Mouse (Mus musculus): ENCODE results near the gene Med19. TPM values are rescaled to one million over a fixed set of nuclear protein-coding genes. Genes with fewer than 3 reads are reported as not detected.

Gene Med19
- polyA plus RNA-seq, 1 experiment from 2014 or later = 31.6 TPM

DNA sequence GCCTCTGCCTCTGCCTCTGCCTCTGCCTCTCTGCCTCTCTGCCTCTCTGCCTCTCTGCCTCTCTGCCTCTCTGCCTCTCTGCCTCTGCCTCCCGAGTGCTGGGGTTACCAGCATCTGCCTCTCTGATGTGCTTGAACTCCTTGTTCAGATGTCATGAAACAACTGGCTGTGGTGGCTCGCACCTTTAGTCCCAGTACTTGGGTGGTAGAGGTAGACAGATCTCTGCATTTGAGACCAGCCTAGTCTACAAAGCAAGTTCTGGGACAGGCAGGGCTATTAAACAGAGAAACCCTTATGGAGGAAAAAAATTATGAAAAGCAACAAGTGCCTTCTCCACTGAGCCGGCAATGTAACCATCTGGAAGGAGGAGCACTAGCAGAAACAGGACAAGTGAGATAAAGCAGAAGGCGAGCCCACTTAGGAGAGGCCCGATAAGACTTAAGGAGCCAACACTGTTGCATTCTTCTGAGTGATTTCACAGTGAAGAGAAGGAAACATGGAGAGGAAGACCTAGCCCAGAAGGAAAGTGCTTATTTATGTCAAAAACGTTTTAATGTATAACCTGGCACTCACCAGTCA, 4.5 kb downstream of the Med19 start:
- Histone ChIP-seq H3K27ac (ENCODE audit: low read length) (no peak overlapping the region), H3K4me1 (ENCODE audit: control insufficient read depth, insufficient read depth, low read length) (peaks cover 10% of the 10 kb centered on the region), H3K4me2 (ENCODE audit: low read depth, low read length) (no peak overlapping the region), H3K4me3 (ENCODE audit: low read length) (no peak overlapping the region), H3K9ac (ENCODE audit: low read depth, low read length) (no peak overlapping the region), H3K27me3 (replicated peaks; ENCODE audit: control insufficient read depth, insufficient read depth, low read length) (no peaks in the 10 kb centered on the region), H3K9me3 (ENCODE audit: control insufficient read depth, low read length) (no peaks in the 10 kb centered on the region; the same call in 1 of the 2 replicates), H3K36me3 (ENCODE audit: control insufficient read depth, insufficient read depth, low read length) (no peaks in the 10 kb centered on the region)
- ATAC-seq = no peak
- 55% methylated on average over 6 of the region's 6 CpGs for WGBS

DNA sequence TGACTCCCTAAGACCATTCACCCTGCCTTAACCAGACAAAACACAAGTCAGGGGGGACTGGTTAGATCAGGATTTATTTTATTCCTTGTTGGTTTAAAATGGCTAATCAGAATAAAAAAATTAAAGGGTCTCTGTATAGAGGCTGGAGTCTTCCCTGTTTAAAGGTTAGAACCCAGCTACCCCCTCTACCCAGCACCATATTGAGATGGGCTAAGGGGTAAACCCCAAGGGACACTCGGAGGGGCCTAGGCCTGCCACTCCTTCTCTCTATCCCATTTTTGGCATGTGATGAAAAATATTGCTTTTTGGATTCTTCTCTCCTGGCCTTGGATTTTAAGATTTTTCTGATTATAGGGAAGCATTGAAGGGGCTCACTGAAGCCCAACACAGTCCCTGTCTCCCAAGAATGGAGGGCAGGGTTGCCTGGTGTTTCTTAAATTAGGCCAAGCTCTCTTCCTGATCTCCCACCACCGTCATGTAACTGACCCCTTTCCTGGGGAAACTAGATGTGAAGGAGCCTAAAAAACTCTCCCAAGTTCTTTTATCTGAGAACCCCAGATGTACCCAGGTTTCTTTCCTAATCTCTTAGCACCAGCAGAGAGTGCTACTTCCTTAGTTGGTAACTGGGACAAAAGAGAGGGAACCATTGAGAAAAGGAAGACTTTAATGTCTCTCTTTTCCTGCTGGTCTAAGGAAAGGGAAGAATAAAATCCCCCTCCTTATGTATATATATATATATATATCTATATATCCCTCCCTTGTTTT, 10.1 kb downstream of the Med19 start:
- Histone ChIP-seq H3K4me1 (ENCODE audit: control insufficient read depth, insufficient read depth, low read length) (no peaks in the 10 kb centered on the region), H3K9ac (ENCODE audit: low read depth, low read length) (no peak overlapping the region), H3K36me3 (ENCODE audit: control insufficient read depth, insufficient read depth, low read length) (peaks cover 21% of the 10 kb centered on the region), H3K4me2 (ENCODE audit: low read depth, low read length) (no peak overlapping the region), H3K27me3 (replicated peaks; ENCODE audit: control insufficient read depth, insufficient read depth, low read length) (no peaks in the 10 kb centered on the region), H3K9me3 (ENCODE audit: control insufficient read depth, low read length) (no peaks in the 10 kb centered on the region; the same call in 1 of the 2 replicates), H3K27ac (ENCODE audit: low read length) (no peak overlapping the region), H3K4me3 (ENCODE audit: low read length) (no peak overlapping the region)
- ATAC-seq = no peak
- WGBS = 69% methylated on average over 2 of the region's 2 CpGs

- Histone ChIP-seq H3K27me3 (replicated peaks; ENCODE audit: control insufficient read depth, insufficient read depth, low read length) (no peaks in the 10 kb centered on the region), H3K27ac (ENCODE audit: low read length) (no peak overlapping the region), H3K9me3 (ENCODE audit: control insufficient read depth, low read length) (no peaks in the 10 kb centered on the region), H3K9ac (ENCODE audit: low read depth, low read length) (no peak overlapping the region), H3K4me1 (ENCODE audit: control insufficient read depth, insufficient read depth, low read length) (no peaks in the 10 kb centered on the region), H3K4me2 (ENCODE audit: low read depth, low read length) (no peak overlapping the region), H3K4me3 (ENCODE audit: low read length) (no peak overlapping the region), H3K36me3 (ENCODE audit: control insufficient read depth, insufficient read depth, low read length) (peaks cover 28% of the 10 kb centered on the region)
- ATAC-seq = no peak
- WGBS = 88% methylated on average over 12 of the region's 12 CpGs
Measured at GRCm38 (mm10) chr2:84690050-84690449, 11.8 kb downstream of the Med19 start.

DNA sequence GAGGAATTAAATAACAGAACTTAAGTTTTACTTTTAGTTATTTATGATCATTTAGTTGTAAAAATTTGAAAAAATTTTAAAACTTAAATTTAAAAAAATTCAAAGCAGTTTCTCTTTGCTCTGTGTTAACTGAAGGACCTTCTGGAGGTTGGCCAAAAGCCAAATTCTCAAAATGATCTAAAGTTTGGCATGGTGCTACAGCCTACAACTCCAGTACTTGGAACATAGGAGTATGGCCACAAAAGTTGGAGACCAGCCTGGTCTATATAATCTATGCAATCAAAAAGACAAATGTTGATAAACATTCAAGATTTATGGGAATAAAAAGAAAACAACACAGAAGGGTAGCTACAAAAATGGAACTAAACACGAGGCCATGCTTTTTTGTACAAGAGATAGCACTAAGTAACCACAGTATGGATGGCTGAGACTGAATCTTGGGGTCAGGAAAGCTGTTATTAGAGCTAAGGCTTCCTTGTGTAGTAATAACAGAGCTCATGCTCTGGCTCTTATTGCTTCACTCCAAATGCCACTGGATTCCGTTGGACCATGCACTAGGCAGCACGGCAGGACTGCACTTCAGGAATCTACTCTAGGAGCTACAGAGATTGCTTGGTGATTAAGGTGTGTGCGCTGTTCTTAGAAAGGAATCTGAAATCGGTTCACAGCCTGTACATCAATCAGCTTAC, 16.9 kb downstream of the Med19 start:
- no peaks in the 10 kb centered on the region for H3K4me1 ChIP-seq (ENCODE audit: control insufficient read depth, insufficient read depth, low read length)
- no peak for ATAC-seq
- H3K9me3 ChIP-seq (ENCODE audit: control insufficient read depth, low read length) = no peaks in the 10 kb centered on the region
- peaks cover 13% of the 10 kb centered on the region for H3K36me3 ChIP-seq (ENCODE audit: control insufficient read depth, insufficient read depth, low read length)
- no peak overlapping the region for H3K27ac ChIP-seq (ENCODE audit: low read length)
- H3K4me2 ChIP-seq (ENCODE audit: low read depth, low read length) = no peak overlapping the region
- H3K27me3 ChIP-seq (replicated peaks; ENCODE audit: control insufficient read depth, insufficient read depth, low read length) = no peaks in the 10 kb centered on the region
- H3K9ac ChIP-seq (ENCODE audit: low read depth, low read length) = no peak overlapping the region
- 75% methylated on average over 5 of the region's 5 CpGs for WGBS
- no peak overlapping the region for H3K4me3 ChIP-seq (ENCODE audit: low read length)

GRCm38 (mm10) chr2:84703497-84703896, 25.3 kb downstream of the Med19 start:
- 95% methylated on average over 1 of the region's 1 CpGs for WGBS
- no peak for ATAC-seq
- no peaks in the 10 kb centered on the region; the same call in 1 of the 2 replicates for H3K36me3 ChIP-seq (ENCODE audit: control insufficient read depth, insufficient read depth, low read length)

GRCm38 (mm10) chr2:84704329-84704728, 26.1 kb downstream of the Med19 start:
- H3K4me2 ChIP-seq (ENCODE audit: low read depth, low read length) = no peak overlapping the region
- no peaks in the 10 kb centered on the region for H3K9me3 ChIP-seq (ENCODE audit: control insufficient read depth, low read length)
- WGBS = 74% methylated on average over 5 of the region's 5 CpGs
- no peaks in the 10 kb centered on the region for H3K36me3 ChIP-seq (ENCODE audit: control insufficient read depth, insufficient read depth, low read length)
- H3K9ac ChIP-seq (ENCODE audit: low read depth, low read length) = no peak overlapping the region
- no peak overlapping the region for H3K4me3 ChIP-seq (ENCODE audit: low read length)
- H3K4me1 ChIP-seq (ENCODE audit: control insufficient read depth, insufficient read depth, low read length) = no peaks in the 10 kb centered on the region
- peak; percentile 63 for ATAC-seq
- H3K27ac ChIP-seq (ENCODE audit: low read length) = no peak overlapping the region
- no peaks in the 10 kb centered on the region for H3K27me3 ChIP-seq (replicated peaks; ENCODE audit: control insufficient read depth, insufficient read depth, low read length)

More at GRCm38 (mm10) chr2:84703497-84703896, 25.3 kb downstream of the Med19 start:
- H3K27me3 ChIP-seq (replicated peaks; ENCODE audit: control insufficient read depth, insufficient read depth, low read length) = no peaks in the 10 kb centered on the region
- H3K4me1 ChIP-seq (ENCODE audit: control insufficient read depth, insufficient read depth, low read length) = no peaks in the 10 kb centered on the region
- H3K4me2 ChIP-seq (ENCODE audit: low read depth, low read length) = no peak overlapping the region
- H3K27ac ChIP-seq (ENCODE audit: low read length) = no peak overlapping the region
- H3K9ac ChIP-seq (ENCODE audit: low read depth, low read length) = no peak overlapping the region
- no peak overlapping the region for H3K4me3 ChIP-seq (ENCODE audit: low read length)
- no peaks in the 10 kb centered on the region for H3K9me3 ChIP-seq (ENCODE audit: control insufficient read depth, low read length)

- no peak overlapping the region for H3K4me2 ChIP-seq (ENCODE audit: low read depth, low read length)
- H3K9me3 ChIP-seq (ENCODE audit: control insufficient read depth, low read length) = no peaks in the 10 kb centered on the region
- no peaks in the 10 kb centered on the region for H3K27me3 ChIP-seq (replicated peaks; ENCODE audit: control insufficient read depth, insufficient read depth, low read length)
- H3K27ac ChIP-seq (ENCODE audit: low read length) = no peak overlapping the region
- no peaks in the 10 kb centered on the region for H3K36me3 ChIP-seq (ENCODE audit: control insufficient read depth, insufficient read depth, low read length)
- ATAC-seq = peak; percentile 54
- no peaks in the 10 kb centered on the region for H3K4me1 ChIP-seq (ENCODE audit: control insufficient read depth, insufficient read depth, low read length)
- no peak overlapping the region for H3K4me3 ChIP-seq (ENCODE audit: low read length)
- H3K9ac ChIP-seq (ENCODE audit: low read depth, low read length) = no peak overlapping the region
- WGBS = 83% methylated on average over 1 of the region's 1 CpGs
Measured at GRCm38 (mm10) chr2:84705295-84705694, 27.1 kb downstream of the Med19 start.

DNA sequence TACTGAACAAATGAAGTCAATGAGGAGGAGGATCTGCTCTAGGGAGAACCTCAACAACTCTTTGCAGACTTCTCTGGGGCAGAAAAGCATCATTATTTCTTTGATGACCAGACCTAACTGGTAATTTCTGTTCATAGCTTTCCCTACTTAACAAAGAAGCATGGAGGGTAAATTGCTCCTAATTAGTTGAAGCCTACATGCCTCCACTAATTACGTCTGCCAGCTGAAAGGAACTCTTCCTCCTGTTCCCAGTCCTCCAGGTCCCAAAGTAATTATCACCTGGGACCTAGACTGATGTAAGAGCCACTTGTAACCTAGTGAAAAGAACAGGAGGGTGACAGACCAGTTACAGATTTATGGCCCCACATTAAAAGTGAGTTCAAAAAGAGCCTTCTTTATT, 29.3 kb downstream of the Med19 start:
- Histone ChIP-seq H3K9ac (ENCODE audit: low read depth, low read length) (no peak overlapping the region), H3K4me1 (ENCODE audit: control insufficient read depth, insufficient read depth, low read length) (no peaks in the 10 kb centered on the region), H3K4me3 (ENCODE audit: low read length) (no peak overlapping the region), H3K4me2 (ENCODE audit: low read depth, low read length) (no peak overlapping the region), H3K27ac (ENCODE audit: low read length) (no peak overlapping the region), H3K9me3 (ENCODE audit: control insufficient read depth, low read length) (no peaks in the 10 kb centered on the region), H3K27me3 (replicated peaks; ENCODE audit: control insufficient read depth, insufficient read depth, low read length) (no peaks in the 10 kb centered on the region), H3K36me3 (ENCODE audit: control insufficient read depth, insufficient read depth, low read length) (no peaks in the 10 kb centered on the region; the same call in 1 of the 2 replicates)
- no peak for ATAC-seq
- 62% methylated on average over 1 of the region's 1 CpGs for WGBS

DNA sequence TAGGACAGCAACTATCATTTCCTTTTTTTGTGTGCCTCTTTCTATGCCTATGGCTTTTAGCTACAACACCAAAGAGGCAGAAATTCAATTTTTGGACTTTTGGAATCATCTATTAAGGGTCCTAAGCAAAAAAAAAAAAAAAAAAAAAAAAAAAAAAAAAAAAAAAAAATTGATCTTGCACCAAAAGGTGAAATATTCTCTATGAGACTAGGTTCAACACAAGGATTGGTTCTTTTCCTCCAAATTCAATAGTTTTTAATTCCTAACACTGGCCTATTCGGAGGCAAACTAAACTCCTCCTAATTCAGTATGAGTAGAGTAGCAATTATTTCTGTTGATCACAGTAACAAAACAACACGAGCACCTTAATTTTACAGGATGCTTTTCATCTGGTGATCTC, 33.7 kb downstream of the Med19 start:
- Histone ChIP-seq H3K27ac (ENCODE audit: low read length) (no peak overlapping the region), H3K4me2 (ENCODE audit: low read depth, low read length) (no peak overlapping the region), H3K4me1 (ENCODE audit: control insufficient read depth, insufficient read depth, low read length) (peaks cover 5% of the 10 kb centered on the region; the same call in 1 of the 2 replicates), H3K27me3 (replicated peaks; ENCODE audit: control insufficient read depth, insufficient read depth, low read length) (no peaks in the 10 kb centered on the region), H3K36me3 (ENCODE audit: control insufficient read depth, insufficient read depth, low read length) (no peaks in the 10 kb centered on the region; the same call in 1 of the 2 replicates), H3K9me3 (ENCODE audit: control insufficient read depth, low read length) (no peaks in the 10 kb centered on the region), H3K9ac (ENCODE audit: low read depth, low read length) (no peak overlapping the region), H3K4me3 (ENCODE audit: low read length) (no peak overlapping the region)
- WGBS = 96% methylated on average over 2 of the region's 2 CpGs
- ATAC-seq = no peak

Measured in intestine, embryonic 16.5 days (tissue).